Mouse (Mus musculus): ENCODE results near the gene Zfp593. TPM values are rescaled to one million over a fixed set of nuclear protein-coding genes. Genes with fewer than 3 reads are reported as not detected.
A peak's percentile ranks its signal among the peaks of the same experiment; 100 is the strongest.
"Not testable (repeated sequence)": the region's sequence is repeated elsewhere in the genome, so short reads cannot be mapped to it uniquely, and the experiment has no call there.

Gene Zfp593
- polyA plus RNA-seq, 1 experiment from 2014 or later, result 17.2 TPM

GRCm38 (mm10) chr4:134273417-134274345 lies 28.3 kb upstream of the Zfp593 start:
- Histone ChIP-seq H3K27ac (replicated peaks) (peak overlapping the region; percentile 14), H3K4me1 (peaks cover 6% of the 10 kb centered on the region; the same call in 1 of the 2 replicates), H3K4me2 (replicated peaks) (peak overlapping the region; percentile 42), H3K4me3 (replicated peaks) (peak overlapping the region; percentile 26), H3K9ac (no peak overlapping the region), H3K36me3 (peaks cover 19% of the 10 kb centered on the region), H3K9me3 (replicated peaks) (no peaks in the 10 kb centered on the region), H3K27me3 (no peaks in the 10 kb centered on the region)
- 0 out of 2 replicates have a peak, but pooled peaks have one; percentile 39 for ATAC-seq (ENCODE audit: insufficient number of reproducible peaks, low FRiP score, low TSS enrichment, low read depth)
- 4% methylated on average over 14 of the region's 14 CpGs for WGBS

GRCm38 (mm10) chr4:134272731-134273416 lies 27.5 kb upstream of the Zfp593 start:
- Histone ChIP-seq H3K36me3 (peaks cover 13% of the 10 kb centered on the region), H3K27ac (replicated peaks) (no peak overlapping the region), H3K27me3 (no peaks in the 10 kb centered on the region), H3K4me2 (replicated peaks) (peak overlapping the region; percentile 42), H3K4me1 (peaks cover 6% of the 10 kb centered on the region; the same call in 1 of the 2 replicates), H3K4me3 (replicated peaks) (peak overlapping the region; percentile 26), H3K9me3 (replicated peaks) (no peaks in the 10 kb centered on the region), H3K9ac (0 out of 2 replicates have a peak overlapping the region, but pooled peaks have one; percentile 3)
- WGBS, result 20% methylated on average over 12 of the region's 13 CpGs
- no peak for ATAC-seq (ENCODE audit: insufficient number of reproducible peaks, low FRiP score, low TSS enrichment, low read depth)

- Histone ChIP-seq H3K4me3 (replicated peaks) (no peak overlapping the region), H3K27ac (replicated peaks) (no peak overlapping the region), H3K36me3 (peaks cover 5% of the 10 kb centered on the region), H3K4me1 (peaks cover 6% of the 10 kb centered on the region; the same call in 1 of the 2 replicates), H3K9ac (no peak overlapping the region), H3K9me3 (replicated peaks) (no peaks in the 10 kb centered on the region), H3K27me3 (no peaks in the 10 kb centered on the region), H3K4me2 (replicated peaks) (no peak overlapping the region)
- no peak for ATAC-seq (ENCODE audit: insufficient number of reproducible peaks, low FRiP score, low TSS enrichment, low read depth)
- WGBS, result 82% methylated on average over 7 of the region's 7 CpGs
Observed at GRCm38 (mm10) chr4:134271979-134272378, 26.6 kb upstream of the Zfp593 start.

GRCm38 (mm10) chr4:134269622-134270021 lies 24.2 kb upstream of the Zfp593 start:
- not testable (repeated sequence) for H3K27ac ChIP-seq (replicated peaks); H3K27me3 ChIP-seq; H3K9me3 ChIP-seq (replicated peaks); H3K4me2 ChIP-seq (replicated peaks); H3K4me1 ChIP-seq; H3K9ac ChIP-seq; H3K36me3 ChIP-seq; ATAC-seq (ENCODE audit: insufficient number of reproducible peaks, low FRiP score, low TSS enrichment, low read depth); H3K4me3 ChIP-seq (replicated peaks)

- no peaks in the 10 kb centered on the region for H3K36me3 ChIP-seq
- H3K4me1 ChIP-seq, result peaks cover 6% of the 10 kb centered on the region; the same call in 1 of the 2 replicates
- no peaks in the 10 kb centered on the region for H3K9me3 ChIP-seq (replicated peaks)
- H3K27me3 ChIP-seq, result no peaks in the 10 kb centered on the region
- H3K4me3 ChIP-seq (replicated peaks), result no peak overlapping the region
- ATAC-seq (ENCODE audit: insufficient number of reproducible peaks, low FRiP score, low TSS enrichment, low read depth), result no peak
- H3K27ac ChIP-seq (replicated peaks), result no peak overlapping the region
- WGBS, result 85% methylated on average over 19 of the region's 19 CpGs
- no peak overlapping the region for H3K9ac ChIP-seq
- no peak overlapping the region for H3K4me2 ChIP-seq (replicated peaks)
Observed at GRCm38 (mm10) chr4:134268102-134268655, 22.8 kb upstream of the Zfp593 start.

GRCm38 (mm10) chr4:134265860-134266585 lies 20.6 kb upstream of the Zfp593 start:
- H3K4me3 ChIP-seq (replicated peaks), result no peak overlapping the region
- ATAC-seq (ENCODE audit: insufficient number of reproducible peaks, low FRiP score, low TSS enrichment, low read depth), result no peak
- H3K4me2 ChIP-seq (replicated peaks), result no peak overlapping the region
- no peaks in the 10 kb centered on the region for H3K4me1 ChIP-seq
- H3K27me3 ChIP-seq, result no peaks in the 10 kb centered on the region
- 47% methylated on average over 9 of the region's 9 CpGs for WGBS
- no peak overlapping the region for H3K27ac ChIP-seq (replicated peaks)
- H3K9me3 ChIP-seq (replicated peaks), result no peaks in the 10 kb centered on the region
- no peaks in the 10 kb centered on the region for H3K36me3 ChIP-seq
- no peak overlapping the region for H3K9ac ChIP-seq

GRCm38 (mm10) chr4:134263191-134263590 lies 17.8 kb upstream of the Zfp593 start:
- H3K4me2 ChIP-seq (replicated peaks), result no peak overlapping the region
- ATAC-seq (ENCODE audit: insufficient number of reproducible peaks, low FRiP score, low TSS enrichment, low read depth), result no peak
- no peaks in the 10 kb centered on the region for H3K9me3 ChIP-seq (replicated peaks)
- no peaks in the 10 kb centered on the region for H3K4me1 ChIP-seq
- H3K27ac ChIP-seq (replicated peaks), result no peak overlapping the region
- H3K36me3 ChIP-seq, result no peaks in the 10 kb centered on the region
- no peak overlapping the region for H3K4me3 ChIP-seq (replicated peaks)
- WGBS, result 30% methylated on average over 6 of the region's 6 CpGs
- H3K27me3 ChIP-seq, result no peaks in the 10 kb centered on the region
- H3K9ac ChIP-seq, result no peak overlapping the region

GRCm38 (mm10) chr4:134258354-134258753 lies 13.0 kb upstream of the Zfp593 start:
- H3K4me2 ChIP-seq (replicated peaks), result no peak overlapping the region
- no peak overlapping the region for H3K27ac ChIP-seq (replicated peaks)

GRCm38 (mm10) chr4:134257198-134258009 lies 12.0 kb upstream of the Zfp593 start:
- Histone ChIP-seq H3K4me1 (peaks cover 37% of the 10 kb centered on the region), H3K27ac (replicated peaks) (no peak overlapping the region), H3K4me2 (replicated peaks) (no peak overlapping the region)

More at GRCm38 (mm10) chr4:134258354-134258753, 13.0 kb upstream of the Zfp593 start:
- peaks cover 30% of the 10 kb centered on the region for H3K27me3 ChIP-seq
- peaks cover 36% of the 10 kb centered on the region for H3K4me1 ChIP-seq
- H3K4me3 ChIP-seq (replicated peaks), result no peak overlapping the region
- no peaks in the 10 kb centered on the region for H3K36me3 ChIP-seq
- 58% methylated on average over 11 of the region's 11 CpGs for WGBS
- no peak for ATAC-seq (ENCODE audit: insufficient number of reproducible peaks, low FRiP score, low TSS enrichment, low read depth)
- no peak overlapping the region for H3K9ac ChIP-seq
- no peaks in the 10 kb centered on the region for H3K9me3 ChIP-seq (replicated peaks)

More at GRCm38 (mm10) chr4:134257198-134258009, 12.0 kb upstream of the Zfp593 start:
- WGBS, result 18% methylated on average over 11 of the region's 11 CpGs
- H3K9ac ChIP-seq, result no peak overlapping the region
- H3K36me3 ChIP-seq, result no peaks in the 10 kb centered on the region
- no peak for ATAC-seq (ENCODE audit: insufficient number of reproducible peaks, low FRiP score, low TSS enrichment, low read depth)
- H3K27me3 ChIP-seq, result peaks cover 40% of the 10 kb centered on the region
- no peak overlapping the region for H3K4me3 ChIP-seq (replicated peaks)
- no peaks in the 10 kb centered on the region for H3K9me3 ChIP-seq (replicated peaks)

Data from embryonic facial prominence, embryonic 15.5 days (tissue).